Mouse (Mus musculus) brain, embryonic 14.5 days (tissue): ENCODE measurements around the gene Gzmb.

Source experiments
- CTCF ChIP-seq: fragments of 200-500 bp; IDR thresholded peaks from 2 replicates; pipeline ENCODE4 v1.5.1; 2012; ENCODE audit warnings: inconsistent platforms, mild to moderate bottlenecking, moderate library complexity, borderline replicate concordance; ENCODE audit not compliant: insufficient read depth, insufficient read length; ENCODE audit errors: extremely low read depth
- POLR2A ChIP-seq: fragments of 200-500 bp; IDR thresholded peaks from 2 replicates; pipeline ENCODE4 v1.6.1; 2012; ENCODE audit warnings: mild to moderate bottlenecking, inconsistent platforms, borderline replicate concordance; ENCODE audit not compliant: poor library complexity, insufficient read depth, insufficient read length, severe bottlenecking; ENCODE audit errors: extremely low read depth

- no peak for TF ChIP-seq CTCF
- no peak for TF ChIP-seq POLR2A
These were observed 19.0 kb upstream of the Gzmb start for GRCm38 (mm10) chr14:56281090-56281489.
